Mouse (Mus musculus): Measurements from ENCODE around the gene Rbp7. TPM values are rescaled to one million over a fixed set of nuclear protein-coding genes. Genes with fewer than 3 reads are reported as not detected.

Rbp7 gene
- total RNA-seq, 1 experiment from 2014 or later, result not detected

Other genes with a start within 250 kb of the Rbp7 start
- 12.0 and 14.1 TPM in 2 replicates for gene Kif1b, start 147.3 kb downstream of the Rbp7 start, total RNA-seq (2017)
- gene Ube4b, start 28.2 kb downstream of the Rbp7 start, total RNA-seq (2017), result 37.1 and 43.7 TPM in 2 replicates
- gene Tmem274, start 22.4 kb upstream of the Rbp7 start, total RNA-seq (2017), result not detected in 2 replicates
- gene Nmnat1, start 30.2 kb upstream of the Rbp7 start, total RNA-seq (2017), result 10.4 and 14.1 TPM in 2 replicates
- gene Lzic, start 30.3 kb upstream of the Rbp7 start, total RNA-seq (2017), result 72.9 and 87.1 TPM in 2 replicates
- 9.6 and 9.7 TPM in 2 replicates for gene Ctnnbip1, start 63.3 kb upstream of the Rbp7 start, total RNA-seq (2017)
- gene Clstn1, start 131.5 kb upstream of the Rbp7 start, total RNA-seq (2017), result 12.7 and 15.2 TPM in 2 replicates
- 51.1 and 56.9 TPM in 2 replicates for gene Pik3cd, start 247.6 kb upstream of the Rbp7 start, total RNA-seq (2017)

Measured in hematopoietic stem cell, adult 5-6 weeks (primary cell).